Mouse (Mus musculus): ENCODE results near the gene Chka. TPM values are rescaled to one million over a fixed set of nuclear protein-coding genes. Genes with fewer than 3 reads are reported as not detected.

Chka gene
- total and polyA plus RNA-seq, 2 experiments from 2014 or later, result 13.6 to 36.3 TPM

- no peak overlapping the region for H3K4me2 ChIP-seq (ENCODE audit: low read depth, low read length)
- H3K27ac ChIP-seq (ENCODE audit: low read depth), result no peak overlapping the region
- no peak overlapping the region for H3K9ac ChIP-seq (replicated peaks; ENCODE audit: low read depth, low read length)
- no peak for TF ChIP-seq EP300 (IDR thresholded peaks at IDR 0.05; ENCODE audit: low read depth)
- TF ChIP-seq CTCF (IDR thresholded peaks at IDR 0.05; ENCODE audit: low read depth), result no peak
- WGBS, result 53% methylated on average over 2 of the region's 2 CpGs
- ATAC-seq (ENCODE audit: insufficient read depth, low read depth) (no peak), DNase-seq (ENCODE audit: low spot score) (no peak)
- no peaks in the 10 kb centered on the region for H3K27me3 ChIP-seq (ENCODE audit: control insufficient read depth, insufficient read depth, low read length)
- no peak overlapping the region for H3K4me3 ChIP-seq (ENCODE audit: low read depth, low read length)
- no peaks in the 10 kb centered on the region; the same call in 1 of the 2 replicates for H3K4me1 ChIP-seq (ENCODE audit: control insufficient read depth, insufficient read depth)
- no peaks in the 10 kb centered on the region for H3K9me3 ChIP-seq (replicated peaks; ENCODE audit: control insufficient read depth, low read length)
- peaks cover 36% of the 10 kb centered on the region for H3K36me3 ChIP-seq (replicated peaks; ENCODE audit: control insufficient read depth, insufficient read depth, low read length)
Observed at GRCm38 (mm10) chr19:3819080-3819479, 32.5 kb upstream of the Chka start.

GRCm38 (mm10) chr19:3819899-3820444, 31.6 kb upstream of the Chka start:
- Histone ChIP-seq H3K4me3 (ENCODE audit: low read depth, low read length) (no peak overlapping the region), H3K4me2 (ENCODE audit: low read depth, low read length) (no peak overlapping the region), H3K4me1 (ENCODE audit: control insufficient read depth, insufficient read depth) (no peaks in the 10 kb centered on the region; the same call in 1 of the 2 replicates), H3K9me3 (replicated peaks; ENCODE audit: control insufficient read depth, low read length) (no peaks in the 10 kb centered on the region), H3K9ac (replicated peaks; ENCODE audit: low read depth, low read length) (no peak overlapping the region), H3K27me3 (ENCODE audit: control insufficient read depth, insufficient read depth, low read length) (no peaks in the 10 kb centered on the region), H3K27ac (ENCODE audit: low read depth) (no peak overlapping the region), H3K36me3 (replicated peaks; ENCODE audit: control insufficient read depth, insufficient read depth, low read length) (peaks cover 27% of the 10 kb centered on the region)
- no peak for ATAC-seq (ENCODE audit: insufficient read depth, low read depth)
- 54% methylated on average over 2 of the region's 2 CpGs for WGBS
- no peak for DNase-seq (ENCODE audit: low spot score)
- TF ChIP-seq CTCF (IDR thresholded peaks at IDR 0.05; ENCODE audit: low read depth) (no peak), EP300 (IDR thresholded peaks at IDR 0.05; ENCODE audit: low read depth) (no peak)

DNA sequence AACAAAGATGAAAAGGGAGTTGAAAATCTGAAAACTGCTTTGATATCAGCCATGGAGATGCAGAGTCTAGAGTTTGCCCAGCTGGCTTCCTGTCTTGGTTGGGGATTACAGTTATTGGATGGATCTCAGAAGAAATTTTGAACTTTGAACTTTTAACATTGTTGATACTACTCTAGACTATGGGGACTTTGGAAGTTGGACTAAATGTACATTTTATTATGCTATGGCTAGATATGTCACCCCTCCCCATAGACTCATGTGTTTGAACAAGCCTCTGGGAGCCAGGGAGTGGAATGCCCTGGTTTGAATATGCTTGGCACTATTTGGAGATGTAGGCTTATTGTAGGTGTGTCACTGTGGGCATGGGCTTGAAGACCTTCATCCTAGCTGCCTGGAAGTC, 26.5 kb upstream of the Chka start:
- Histone ChIP-seq H3K9ac (replicated peaks; ENCODE audit: low read depth, low read length) (no peak overlapping the region), H3K4me3 (ENCODE audit: low read depth, low read length) (no peak overlapping the region), H3K36me3 (replicated peaks; ENCODE audit: control insufficient read depth, insufficient read depth, low read length) (no peaks in the 10 kb centered on the region), H3K4me2 (ENCODE audit: low read depth, low read length) (no peak overlapping the region), H3K27me3 (ENCODE audit: control insufficient read depth, insufficient read depth, low read length) (no peaks in the 10 kb centered on the region), H3K9me3 (replicated peaks; ENCODE audit: control insufficient read depth, low read length) (no peaks in the 10 kb centered on the region), H3K27ac (ENCODE audit: low read depth) (no peak overlapping the region), H3K4me1 (ENCODE audit: control insufficient read depth, insufficient read depth) (no peaks in the 10 kb centered on the region)
- ATAC-seq (ENCODE audit: insufficient read depth, low read depth), result no peak
- no peak for DNase-seq (ENCODE audit: low spot score)
- TF ChIP-seq CTCF (IDR thresholded peaks at IDR 0.05; ENCODE audit: low read depth), result no peak
- no peak for TF ChIP-seq EP300 (IDR thresholded peaks at IDR 0.05; ENCODE audit: low read depth)

DNA sequence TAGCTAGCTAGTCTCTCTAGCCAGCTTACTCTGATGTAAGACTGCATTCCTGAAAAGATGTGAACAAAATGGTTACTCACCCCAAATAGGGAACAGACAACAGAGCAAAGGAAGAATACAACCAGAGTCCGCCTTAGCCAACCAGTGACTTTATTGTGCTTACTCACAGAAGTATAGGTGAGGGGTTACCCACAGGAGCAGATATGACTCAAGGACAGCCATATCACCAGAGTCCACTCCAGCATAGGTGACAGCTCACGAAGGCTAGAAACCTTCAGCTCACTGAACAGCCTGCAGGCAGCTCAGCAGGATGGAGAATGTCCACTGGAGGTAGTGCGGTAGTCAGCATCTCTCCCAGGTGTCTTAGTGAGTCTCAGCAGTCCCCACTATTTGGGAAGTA, 21.7 kb upstream of the Chka start:
- H3K9ac ChIP-seq (replicated peaks; ENCODE audit: low read depth, low read length), result no peak overlapping the region
- no peaks in the 10 kb centered on the region for H3K9me3 ChIP-seq (replicated peaks; ENCODE audit: control insufficient read depth, low read length)
- H3K27me3 ChIP-seq (ENCODE audit: control insufficient read depth, insufficient read depth, low read length), result no peaks in the 10 kb centered on the region
- H3K4me1 ChIP-seq (ENCODE audit: control insufficient read depth, insufficient read depth), result peaks cover 7% of the 10 kb centered on the region; the same call in 1 of the 2 replicates
- no peak overlapping the region for H3K4me2 ChIP-seq (ENCODE audit: low read depth, low read length)
- H3K36me3 ChIP-seq (replicated peaks; ENCODE audit: control insufficient read depth, insufficient read depth, low read length), result no peaks in the 10 kb centered on the region
- no peak overlapping the region for H3K27ac ChIP-seq (ENCODE audit: low read depth)
- DNase-seq (ENCODE audit: low spot score) (no peak), ATAC-seq (ENCODE audit: insufficient read depth, low read depth) (no peak)
- no peak overlapping the region for H3K4me3 ChIP-seq (ENCODE audit: low read depth, low read length)
- TF ChIP-seq EP300 (IDR thresholded peaks at IDR 0.05; ENCODE audit: low read depth) (no peak), CTCF (IDR thresholded peaks at IDR 0.05; ENCODE audit: low read depth) (no peak)
- WGBS, result 76% methylated on average over 3 of the region's 3 CpGs

- TF ChIP-seq CTCF (IDR thresholded peaks at IDR 0.05; ENCODE audit: low read depth) (no peak), EP300 (IDR thresholded peaks at IDR 0.05; ENCODE audit: low read depth) (no peak)
- H3K4me3 ChIP-seq (ENCODE audit: low read depth, low read length), result no peak overlapping the region
- no peaks in the 10 kb centered on the region for H3K9me3 ChIP-seq (replicated peaks; ENCODE audit: control insufficient read depth, low read length)
- no peak overlapping the region for H3K27ac ChIP-seq (ENCODE audit: low read depth)
- peaks cover 7% of the 10 kb centered on the region; the same call in 1 of the 2 replicates for H3K4me1 ChIP-seq (ENCODE audit: control insufficient read depth, insufficient read depth)
- 71% methylated on average over 8 of the region's 8 CpGs for WGBS
- DNase-seq (ENCODE audit: low spot score) (no peak), ATAC-seq (ENCODE audit: insufficient read depth, low read depth) (no peak)
- H3K36me3 ChIP-seq (replicated peaks; ENCODE audit: control insufficient read depth, insufficient read depth, low read length), result no peaks in the 10 kb centered on the region
- H3K27me3 ChIP-seq (ENCODE audit: control insufficient read depth, insufficient read depth, low read length), result no peaks in the 10 kb centered on the region
- no peak overlapping the region for H3K4me2 ChIP-seq (ENCODE audit: low read depth, low read length)
- no peak overlapping the region for H3K9ac ChIP-seq (replicated peaks; ENCODE audit: low read depth, low read length)
Observed at GRCm38 (mm10) chr19:3831716-3832115, 19.9 kb upstream of the Chka start.

DNA sequence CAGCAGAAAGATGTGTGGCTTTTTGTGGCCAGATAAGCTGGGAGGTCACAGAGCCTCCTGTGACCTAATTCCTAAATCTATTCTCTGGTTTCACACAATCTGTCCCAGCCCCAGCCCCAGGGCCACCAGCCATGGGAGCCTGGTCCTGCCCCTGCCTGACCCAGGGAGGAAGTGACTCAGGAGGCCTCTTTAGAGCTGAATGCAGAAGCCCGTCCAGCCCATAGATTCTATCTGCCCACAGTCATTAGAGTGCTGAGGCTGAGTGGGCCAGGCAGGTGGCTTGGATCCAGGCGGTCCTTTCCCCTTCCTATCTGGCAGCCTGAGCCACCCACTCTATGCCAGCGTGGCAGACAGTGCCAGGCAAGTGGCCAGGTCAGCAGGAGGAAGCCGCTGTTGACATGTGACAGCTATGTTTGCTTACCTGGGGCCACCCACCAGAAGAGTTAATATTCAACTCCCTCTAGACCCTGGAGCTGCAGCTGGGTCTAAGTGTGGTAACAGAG, 18.7 kb upstream of the Chka start:
- peak; percentile 33 for DNase-seq (ENCODE audit: low spot score)
- Histone ChIP-seq H3K27ac (ENCODE audit: low read depth) (peak overlapping the region; percentile 41; the same call in 1 of the 2 replicates), H3K36me3 (replicated peaks; ENCODE audit: control insufficient read depth, insufficient read depth, low read length) (no peaks in the 10 kb centered on the region), H3K9me3 (replicated peaks; ENCODE audit: control insufficient read depth, low read length) (no peaks in the 10 kb centered on the region), H3K4me3 (ENCODE audit: low read depth, low read length) (no peak overlapping the region), H3K4me2 (ENCODE audit: low read depth, low read length) (no peak overlapping the region), H3K4me1 (ENCODE audit: control insufficient read depth, insufficient read depth) (peaks cover 7% of the 10 kb centered on the region; the same call in 1 of the 2 replicates), H3K27me3 (ENCODE audit: control insufficient read depth, insufficient read depth, low read length) (no peaks in the 10 kb centered on the region), H3K9ac (replicated peaks; ENCODE audit: low read depth, low read length) (no peak overlapping the region)
- no peak for TF ChIP-seq EP300 (IDR thresholded peaks at IDR 0.05; ENCODE audit: low read depth)
- no peak for TF ChIP-seq CTCF (IDR thresholded peaks at IDR 0.05; ENCODE audit: low read depth)
- ATAC-seq (ENCODE audit: insufficient read depth, low read depth), result peak; percentile 75
- 31% methylated on average over 4 of the region's 4 CpGs for WGBS

All from heart, postnatal 0 days (tissue).